Mouse (Mus musculus) G1E (cell line): ENCODE results near the gene Trim34b. TPM values are rescaled to one million over a fixed set of nuclear protein-coding genes. Genes with fewer than 3 reads are reported as not detected.
"Not testable (repeated sequence)": the region's sequence is repeated elsewhere in the genome, so short reads cannot be mapped to it uniquely, and the experiment has no call there.

Experiments
- ATAC-seq: 2 replicates; pipeline ENCODE4 v1.8.0; 2016; ENCODE audit warnings: mild to moderate bottlenecking; ENCODE audit not compliant: insufficient number of reproducible peaks, poor library complexity, low FRiP score, severe bottlenecking; ENCODE audit errors: extremely low read depth
- DNase-seq: peaks from one replicate; pipeline ENCODE4 v3.0.0; 2012; ENCODE audit warnings: low spot score
- H3K27me3 ChIP-seq: 2 replicates; pipeline ENCODE4 v1.6.1; 2012; ENCODE audit warnings: mild to moderate bottlenecking, low read length, inconsistent platforms; ENCODE audit not compliant: insufficient read depth
- H3K36me3 ChIP-seq: replicated peaks from 2 replicates; pipeline ENCODE3; 2012; ENCODE audit warnings: mild to moderate bottlenecking, inconsistent platforms
- H3K4me1 ChIP-seq: 2 replicates; pipeline ENCODE4 v1.6.1; 2012; ENCODE audit warnings: low read depth, low read length, inconsistent platforms, mixed read lengths; ENCODE audit not compliant: insufficient read depth
- H3K4me3 ChIP-seq: 2 replicates; pipeline ENCODE4 v1.5.1; 2012; ENCODE audit warnings: low read depth, mild to moderate bottlenecking, inconsistent platforms, low read length, moderate library complexity, mixed read lengths
- H3K9me3 ChIP-seq: replicated peaks from 2 replicates; pipeline ENCODE4 v1.6.1; 2012; ENCODE audit warnings: inconsistent platforms
- CTCF ChIP-seq: IDR thresholded peaks from 2 replicates; pipeline ENCODE4 v1.5.1; 2012; ENCODE audit warnings: low read depth, low read length, inconsistent platforms, mixed read lengths
- GATA1 ChIP-seq: IDR thresholded peaks from 2 replicates; pipeline ENCODE4 v1.6.1; 2012; ENCODE audit warnings: borderline replicate concordance, low read length, inconsistent platforms, mixed read lengths
- GATA2 ChIP-seq: IDR thresholded peaks from 2 replicates; pipeline ENCODE4 v1.6.1; 2012; ENCODE audit warnings: low read depth, low read length, inconsistent platforms, borderline replicate concordance
- POLR2AphosphoS5 ChIP-seq: IDR thresholded peaks from 2 replicates; pipeline ENCODE4 v1.6.1; 2012; ENCODE audit warnings: low read depth, low read length, inconsistent platforms; ENCODE audit not compliant: insufficient replicate concordance
- TAL1 ChIP-seq: conservative IDR thresholded peaks from 2 replicates; pipeline ENCODE4 v1.6.1; 2012; ENCODE audit warnings: low read depth, low read length, inconsistent platforms, mixed read lengths
- polyA plus RNA-seq: library from polyadenylated mRNA; stranded (reverse); fragments of >175 nt; gene quantifications from 2 replicates; pipeline ENCODE4 v1.2.3, GENCODE M21; 2012
- total RNA-seq, 2 experiments: library from RNA; stranded (forward) in 1 of 2; stranded (reverse) in 1 of 2; fragments of 200-1000 nt in 1 of 2; fragments of >200 nt in 1 of 2; fragmentation: Nextera tagmentation in 1 of 2; gene quantifications; 2 replicates each; pipeline ENCODE4 v1.2.3; 2014 to 2017

The Trim34b gene
- total and polyA plus RNA-seq, 3 experiments, result 0.34 to 10.8 (median 7.6) TPM

- Histone ChIP-seq H3K9me3 (no peaks in the 10 kb centered on the region), H3K36me3 (no peaks in the 10 kb centered on the region), H3K4me3 (no peak overlapping the region), H3K27me3 (no peaks in the 10 kb centered on the region), H3K4me1 (no peaks in the 10 kb centered on the region)
- DNase-seq, result no peak
- no peak for ATAC-seq
- TF ChIP-seq GATA2 (no peak), POLR2AphosphoS5 (no peak), TAL1 (no peak), CTCF (no peak), GATA1 (no peak)
Measured at GRCm38 (mm10) chr7:104322028-104322427, 7.2 kb upstream of the Trim34b start.

- not testable (repeated sequence) for ATAC-seq, H3K27me3 ChIP-seq, H3K4me3 ChIP-seq, H3K9me3 ChIP-seq, H3K36me3 ChIP-seq, DNase-seq, H3K4me1 ChIP-seq
Measured at GRCm38 (mm10) chr7:104335547-104335946, 6.3 kb downstream of the Trim34b start.

- H3K9me3 ChIP-seq, H3K4me1 ChIP-seq, ATAC-seq, DNase-seq, H3K4me3 ChIP-seq, H3K27me3 ChIP-seq: not testable (repeated sequence)
- peaks cover 11% of the 10 kb centered on the region for H3K36me3 ChIP-seq
Measured at GRCm38 (mm10) chr7:104340744-104341143, 11.5 kb downstream of the Trim34b start.

- ATAC-seq, DNase-seq, H3K9me3 ChIP-seq, H3K4me3 ChIP-seq, H3K27me3 ChIP-seq: not testable (repeated sequence)
- peaks cover 22% of the 10 kb centered on the region for H3K36me3 ChIP-seq
- H3K4me1 ChIP-seq, result peaks cover 10% of the 10 kb centered on the region; the same call in 1 of the 2 replicates
Measured at GRCm38 (mm10) chr7:104348043-104348442, 18.8 kb downstream of the Trim34b start.

GRCm38 (mm10) chr7:104352717-104353599, 23.7 kb downstream of the Trim34b start, which contains the start of gene Trim12c:
Trim12c (minus strand) TSS chr7:104353362.
- Histone ChIP-seq H3K36me3 (peaks cover 2% of the 10 kb centered on the region), H3K4me3 (peak within 1 kb of the TSS; percentile 69), H3K9me3 (no peaks in the 10 kb centered on the region), H3K4me1 (peaks cover 9% of the 10 kb centered on the region; the same call in 1 of the 2 replicates), H3K27me3 (no peaks in the 10 kb centered on the region)
- no peak for TF ChIP-seq GATA2
- peak; percentile 58 for TF ChIP-seq TAL1
- no peak for TF ChIP-seq GATA1
- DNase-seq, result peak; percentile 67
- ATAC-seq, result peak; percentile 99

GRCm38 (mm10) chr7:104353600-104353967, 24.3 kb downstream of the Trim34b start:
- Histone ChIP-seq H3K4me1 (peaks cover 5% of the 10 kb centered on the region; the same call in 1 of the 2 replicates), H3K4me3 (peak overlapping the region; percentile 69), H3K27me3 (no peaks in the 10 kb centered on the region), H3K36me3 (no peaks in the 10 kb centered on the region), H3K9me3 (no peaks in the 10 kb centered on the region)
- ATAC-seq (0 out of 2 replicates have a peak, but pooled peaks have one; percentile 3), DNase-seq (no peak)
- TF ChIP-seq GATA1, result no peak
- TF ChIP-seq POLR2AphosphoS5, result no peak
- no peak for TF ChIP-seq CTCF
- TF ChIP-seq GATA2, result no peak
- TF ChIP-seq TAL1, result no peak

- Histone ChIP-seq H3K4me3 (no peak overlapping the region), H3K36me3 (no peaks in the 10 kb centered on the region), H3K4me1 (no peaks in the 10 kb centered on the region), H3K27me3 (peaks cover 4% of the 10 kb centered on the region; the same call in 1 of the 2 replicates), H3K9me3 (no peaks in the 10 kb centered on the region)
- TF ChIP-seq GATA2, result no peak
- TF ChIP-seq TAL1, result no peak
- TF ChIP-seq GATA1, result no peak
- no peak for TF ChIP-seq CTCF
- no peak for TF ChIP-seq POLR2AphosphoS5
- ATAC-seq (no peak), DNase-seq (no peak)
Measured at GRCm38 (mm10) chr7:104366339-104366738, 37.1 kb downstream of the Trim34b start.
